Mouse (Mus musculus) forelimb bud, embryonic 11.5 days (tissue): ENCODE data around the gene Alk.

Source experiments
- DNase-seq: peaks from one replicate; pipeline ENCODE4 v3.0.0-alpha.2; 2012; ENCODE audit warnings: low read depth, low spot score

The Alk gene

DNA sequence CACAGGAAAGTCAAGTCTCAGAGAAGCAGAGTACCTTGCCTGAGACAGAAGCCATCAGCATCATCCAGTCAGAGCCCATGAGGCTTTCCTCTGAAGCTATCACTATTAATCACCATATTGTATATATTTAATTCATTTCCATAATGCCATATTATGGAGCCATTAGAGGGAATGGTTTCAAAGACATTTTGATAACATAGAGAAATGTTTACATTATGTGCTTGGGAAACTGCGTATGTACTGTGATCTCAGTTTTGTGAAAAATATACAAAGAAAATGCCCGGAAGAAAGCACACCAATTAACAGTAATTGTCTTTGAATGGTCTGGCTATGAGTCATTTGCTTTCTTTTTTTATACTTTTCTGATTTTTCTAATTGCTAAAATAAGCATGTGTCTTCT, 203.1 kb downstream of the Alk start:
- DNase-seq, result no peak

DNA sequence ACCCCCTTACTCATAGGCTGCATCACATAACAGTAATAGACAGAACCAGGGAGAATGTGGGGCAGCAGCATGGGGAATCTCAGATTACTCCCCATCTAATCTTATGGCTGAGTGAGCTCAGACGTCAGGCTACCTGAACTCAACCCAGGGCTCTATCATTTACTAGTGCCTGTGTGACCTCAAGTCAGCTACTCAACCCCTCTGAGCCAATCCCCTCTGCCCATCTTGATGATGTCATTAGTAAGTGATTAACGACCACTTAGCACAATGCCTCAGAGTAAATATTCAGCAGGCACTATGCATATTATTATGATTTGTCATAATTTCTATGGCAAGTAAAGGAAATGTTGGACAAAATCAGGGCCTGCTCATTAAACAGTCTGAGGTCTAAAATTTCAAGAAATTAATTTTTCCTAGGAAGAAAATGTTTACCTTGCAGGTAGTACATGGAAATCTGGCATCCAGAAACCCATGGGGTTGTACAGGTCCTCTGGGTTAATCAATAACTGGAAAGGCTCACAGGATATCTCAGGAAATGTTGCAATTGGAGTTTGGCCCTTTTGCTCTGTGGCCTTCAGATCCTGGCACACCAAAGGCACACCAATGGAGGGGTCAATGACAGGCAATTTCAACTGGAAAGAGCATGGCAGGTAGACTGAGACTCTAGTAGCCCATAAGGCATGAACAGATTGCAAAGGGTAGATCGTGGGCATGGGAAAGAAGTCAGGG, 204.9 kb downstream of the Alk start:
- no peak for DNase-seq

- DNase-seq, result no peak
Measured at GRCm38 (mm10) chr17:72395956-72396355, 208.5 kb downstream of the Alk start.

- DNase-seq, result no peak
Measured at GRCm38 (mm10) chr17:72368991-72369390, 235.4 kb downstream of the Alk start.

DNA sequence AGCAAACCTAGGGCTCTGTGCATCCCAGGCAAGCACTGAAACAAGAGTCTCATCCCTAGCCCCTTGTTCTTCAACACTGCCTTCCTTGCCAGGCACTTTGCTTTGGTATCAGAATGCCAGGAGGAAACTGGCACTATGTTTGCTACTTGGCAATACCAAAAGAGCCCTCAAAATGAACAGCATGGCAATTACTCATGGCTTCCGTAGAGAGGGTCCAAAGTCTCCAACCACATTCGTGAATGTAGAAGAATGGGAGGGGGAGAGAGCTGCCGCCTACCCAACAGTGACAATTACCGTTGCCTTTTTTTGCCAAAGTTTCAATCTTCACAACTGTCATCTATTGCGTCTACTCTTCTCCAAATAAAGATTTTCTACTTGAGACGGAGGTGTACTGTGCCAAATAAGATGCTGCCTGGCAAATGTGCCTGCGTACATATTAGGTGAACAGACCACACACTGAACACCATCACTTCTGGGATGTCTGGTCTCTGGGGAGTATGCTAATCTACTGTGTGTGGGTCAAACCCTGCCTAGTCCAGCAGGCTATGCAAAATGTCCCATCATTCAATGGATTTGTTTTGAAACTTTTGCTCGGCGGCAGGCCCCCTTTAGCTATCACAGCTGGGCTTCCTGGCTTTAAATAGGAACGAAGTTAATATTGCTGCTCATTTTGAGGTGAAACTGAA, 241.5 kb downstream of the Alk start:
- DNase-seq, result no peak

- no peak for DNase-seq
Measured at GRCm38 (mm10) chr17:72361961-72362360, 242.5 kb downstream of the Alk start.

DNA sequence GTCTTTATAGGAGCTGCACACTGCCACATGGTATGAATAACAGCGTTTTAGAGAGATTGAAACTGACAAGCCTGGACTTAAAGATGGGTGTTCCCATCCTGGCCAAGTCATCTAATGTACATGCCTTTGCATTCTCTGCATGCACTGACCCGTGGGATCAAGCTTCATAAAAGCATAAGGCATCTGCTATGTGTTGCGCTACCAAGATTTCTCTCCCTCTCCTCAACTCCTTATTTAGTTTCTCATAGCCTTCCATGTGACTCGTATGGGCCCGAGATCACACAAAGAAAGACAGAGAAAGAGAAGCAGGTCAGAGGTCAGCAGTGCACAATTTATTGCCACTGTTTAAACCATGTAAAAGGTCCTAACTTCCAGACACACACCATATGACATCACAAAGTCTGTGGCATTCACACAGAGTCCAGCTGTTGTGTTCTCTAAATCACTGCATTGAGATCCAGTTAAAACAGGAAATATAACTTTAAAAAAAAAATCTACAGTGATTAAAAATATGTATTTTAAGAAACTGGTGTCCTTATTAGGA, 247.6 kb downstream of the Alk start:
- peak; percentile 27 for DNase-seq

- no peak for DNase-seq
Measured at GRCm38 (mm10) chr17:72339437-72339836, 265.0 kb downstream of the Alk start.

- DNase-seq, result no peak
Measured at GRCm38 (mm10) chr17:72332909-72333308, 271.5 kb downstream of the Alk start.

- no peak for DNase-seq
Measured at GRCm38 (mm10) chr17:72325941-72326340, 278.5 kb downstream of the Alk start.

- no peak for DNase-seq
Measured at GRCm38 (mm10) chr17:72319576-72319975, 284.9 kb downstream of the Alk start.

DNA sequence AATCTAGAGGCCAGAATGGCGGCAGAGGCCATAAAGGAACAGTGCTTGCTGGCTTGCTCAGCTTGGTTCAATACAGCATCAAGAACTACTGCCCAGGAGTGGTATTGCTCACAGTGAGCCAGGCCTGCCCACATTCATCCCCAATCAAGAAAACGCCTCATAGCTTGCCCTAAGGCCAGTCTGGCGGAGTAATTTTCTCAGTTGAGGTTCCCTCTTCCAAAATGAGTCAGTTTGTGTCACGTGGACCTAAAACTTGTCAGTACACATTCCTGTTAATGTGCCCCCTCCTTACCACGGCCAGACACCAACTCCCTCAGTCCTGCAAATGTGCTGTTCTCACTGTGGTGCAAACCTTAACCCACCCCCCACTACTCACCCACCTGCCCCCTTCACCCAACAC, 304.8 kb downstream of the Alk start:
- no peak for DNase-seq

DNA sequence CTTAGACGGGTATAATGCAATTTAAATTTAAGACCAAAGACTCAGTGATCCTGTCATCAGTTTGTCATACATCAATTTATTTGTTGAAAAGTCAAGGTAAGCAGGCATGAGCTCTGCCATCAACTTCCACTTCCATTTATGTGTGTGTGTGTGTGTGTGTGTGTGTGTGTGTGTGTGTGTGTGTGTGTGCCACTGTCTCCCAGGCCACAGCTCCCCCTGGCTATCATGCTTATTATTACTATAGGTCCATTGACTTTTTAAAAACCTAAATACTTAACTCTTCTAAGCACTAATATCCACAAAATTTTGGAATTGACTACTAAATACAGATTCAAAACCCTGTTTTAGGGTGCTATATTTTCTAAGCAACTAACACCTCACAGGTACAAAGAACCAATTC, 308.1 kb downstream of the Alk start:
- DNase-seq, result no peak

GRCm38 (mm10) chr17:72293267-72293580, 311.2 kb downstream of the Alk start:
- DNase-seq, result no peak

DNA sequence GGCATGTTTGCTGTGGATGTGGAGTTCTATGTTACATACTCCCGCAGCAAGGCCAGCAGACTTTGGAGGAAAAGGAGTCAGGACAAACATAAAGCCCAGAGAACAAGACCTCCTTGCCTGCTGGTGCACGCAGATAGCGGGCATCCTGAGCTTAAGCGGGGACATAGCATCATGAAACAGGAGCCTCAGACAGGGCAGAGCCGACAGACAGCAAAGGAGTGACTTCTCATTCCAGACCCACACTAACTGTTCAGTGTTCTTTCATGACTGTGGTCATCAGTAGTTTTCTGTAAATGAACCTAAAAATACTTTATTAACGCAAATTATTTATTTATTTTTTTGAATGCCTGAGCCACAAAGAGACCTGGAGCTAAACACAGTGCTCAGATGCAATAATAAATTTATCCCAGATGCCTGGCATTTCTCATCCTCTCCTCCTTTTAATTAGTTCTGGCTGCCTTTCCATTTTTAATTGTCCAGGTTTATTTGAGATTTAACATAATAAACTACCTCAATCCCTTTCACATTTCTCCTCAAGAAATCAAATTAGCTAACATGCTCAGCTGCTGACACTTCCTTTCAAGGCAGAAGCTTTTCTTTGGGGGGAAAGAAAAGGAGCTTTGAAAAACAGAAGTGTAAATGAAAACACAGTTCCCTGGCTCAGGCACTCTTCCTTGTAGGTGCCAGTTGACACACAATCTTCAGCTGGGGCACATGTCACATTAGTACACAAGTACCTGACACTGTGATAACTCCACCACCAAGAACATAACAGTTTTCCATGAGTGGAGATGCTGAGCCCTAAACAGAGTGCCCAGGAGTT, 311.8 kb downstream of the Alk start:
- no peak for DNase-seq

GRCm38 (mm10) chr17:72285961-72286360, 318.5 kb downstream of the Alk start:
- DNase-seq, result no peak

GRCm38 (mm10) chr17:72278296-72278695, 326.1 kb downstream of the Alk start:
- DNase-seq, result no peak

- DNase-seq, result no peak
Measured at GRCm38 (mm10) chr17:72276778-72277177, 327.6 kb downstream of the Alk start.

DNA sequence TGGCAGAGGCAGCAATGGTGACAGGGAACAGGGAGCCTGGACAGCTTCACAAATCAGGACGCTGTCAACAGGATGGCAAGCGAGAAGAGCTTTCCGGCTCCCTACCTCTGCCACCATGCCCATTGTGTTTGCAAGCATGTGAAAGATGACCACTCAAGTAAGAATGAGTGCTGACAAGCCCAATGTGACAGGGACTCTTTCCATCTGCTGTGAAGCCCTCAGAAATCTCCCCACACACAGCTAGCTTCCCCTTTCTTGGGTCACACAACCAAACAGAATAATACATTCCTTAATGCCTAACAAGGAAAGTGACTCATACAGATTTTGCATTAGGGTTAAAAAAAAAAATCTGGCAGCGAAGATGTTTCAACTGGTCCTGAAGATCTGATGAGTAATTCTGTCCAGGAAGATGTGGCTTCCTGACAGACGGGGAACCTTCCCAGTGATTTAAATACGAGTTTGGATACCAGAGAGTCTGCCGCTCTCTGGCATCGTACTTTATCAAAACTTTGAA, 329.0 kb downstream of the Alk start:
- DNase-seq, result no peak

GRCm38 (mm10) chr17:72274205-72274604, 330.2 kb downstream of the Alk start:
- no peak for DNase-seq

GRCm38 (mm10) chr17:72271640-72272039, 332.8 kb downstream of the Alk start:
- DNase-seq, result no peak

- DNase-seq, result no peak
Measured at GRCm38 (mm10) chr17:72268529-72268928, 335.9 kb downstream of the Alk start.
